Mouse (Mus musculus): Measurements from ENCODE around the gene Taf1b.
"Not testable (repeated sequence)": the region's sequence is repeated elsewhere in the genome, so short reads cannot be mapped to it uniquely, and the experiment has no call there.

The Taf1b gene

GRCm38 (mm10) chr12:24498150-24498840, at the start of gene Taf1b:
TSS of gene Taf1b (plus strand) at chr12:24498359.
- peak; percentile 60 for DNase-seq (ENCODE audit: low read depth)

GRCm38 (mm10) chr12:24460406-24460805, 37.8 kb upstream of the Taf1b start:
- DNase-seq (ENCODE audit: low read depth): no peak

GRCm38 (mm10) chr12:24462121-24462520, 36.0 kb upstream of the Taf1b start:
- not testable (repeated sequence) for DNase-seq (ENCODE audit: low read depth)

GRCm38 (mm10) chr12:24463490-24463889, 34.7 kb upstream of the Taf1b start:
- not testable (repeated sequence) for DNase-seq (ENCODE audit: low read depth)

- DNase-seq (ENCODE audit: low read depth): no peak
These were observed 29.2 kb upstream of the Taf1b start for GRCm38 (mm10) chr12:24468966-24469365.

- no peak for DNase-seq (ENCODE audit: low read depth)
These were observed 27.2 kb upstream of the Taf1b start for GRCm38 (mm10) chr12:24470943-24471342.

- DNase-seq (ENCODE audit: low read depth): peak; percentile 27
These were observed 24.9 kb upstream of the Taf1b start for GRCm38 (mm10) chr12:24473221-24473620.

GRCm38 (mm10) chr12:24484930-24485329, 13.2 kb upstream of the Taf1b start:
- DNase-seq (ENCODE audit: low read depth): no peak

GRCm38 (mm10) chr12:24486882-24487281, 11.3 kb upstream of the Taf1b start:
- DNase-seq (ENCODE audit: low read depth): no peak

- not testable (repeated sequence) for DNase-seq (ENCODE audit: low read depth)
These were observed 5.7 kb upstream of the Taf1b start for GRCm38 (mm10) chr12:24492507-24492906.

GRCm38 (mm10) chr12:24493011-24493410, 5.1 kb upstream of the Taf1b start:
- DNase-seq (ENCODE audit: low read depth): no peak

GRCm38 (mm10) chr12:24493412-24493811, 4.7 kb upstream of the Taf1b start:
- no peak for DNase-seq (ENCODE audit: low read depth)

- not testable (repeated sequence) for DNase-seq (ENCODE audit: low read depth)
These were observed 3.4 kb upstream of the Taf1b start for GRCm38 (mm10) chr12:24494791-24495190.

GRCm38 (mm10) chr12:24498841-24499485, 804 bp downstream of the Taf1b start:
- not testable (repeated sequence) for DNase-seq (ENCODE audit: low read depth)

- DNase-seq (ENCODE audit: low read depth): no peak
These were observed 19.0 kb downstream of the Taf1b start for GRCm38 (mm10) chr12:24517118-24517517.

- no peak for DNase-seq (ENCODE audit: low read depth)
These were observed 22.9 kb downstream of the Taf1b start for GRCm38 (mm10) chr12:24521076-24521475.

- DNase-seq (ENCODE audit: low read depth): not testable (repeated sequence)
These were observed 26.9 kb downstream of the Taf1b start for GRCm38 (mm10) chr12:24525065-24525464.

- DNase-seq (ENCODE audit: low read depth): no peak
These were observed 38.2 kb downstream of the Taf1b start for GRCm38 (mm10) chr12:24536390-24536789.

- DNase-seq (ENCODE audit: low read depth): no peak
These were observed 39.0 kb downstream of the Taf1b start for GRCm38 (mm10) chr12:24537201-24537600.

GRCm38 (mm10) chr12:24537965-24538364, 39.8 kb downstream of the Taf1b start:
- DNase-seq (ENCODE audit: low read depth): peak; percentile 63

- DNase-seq (ENCODE audit: low read depth): no peak
These were observed 43.4 kb downstream of the Taf1b start for GRCm38 (mm10) chr12:24541426-24542154.

GRCm38 (mm10) chr12:24547686-24548085, 49.5 kb downstream of the Taf1b start:
- DNase-seq (ENCODE audit: low read depth): no peak

GRCm38 (mm10) chr12:24548885-24549284, 50.7 kb downstream of the Taf1b start:
- DNase-seq (ENCODE audit: low read depth): no peak

Measured in fibroblast of lung, adult 2 months (primary cell).